Mouse (Mus musculus): Measurements from ENCODE around the gene Gm37240. TPM values are rescaled to one million over a fixed set of nuclear protein-coding genes. Genes with fewer than 3 reads are reported as not detected.

Gm37240 gene
- polyA plus RNA-seq, 1 experiment from 2014 or later = 3.0 TPM

- no peak for DNase-seq (ENCODE audit: low spot score)
- H3K27ac ChIP-seq = peak overlapping the region; percentile 74
- no peaks in the 10 kb centered on the region for H3K36me3 ChIP-seq
- WGBS = 49% methylated on average over 19 of the region's 19 CpGs
- H3K4me3 ChIP-seq = peak overlapping the region; percentile 23; the same call in 1 of the 2 replicates
- peaks cover 37% of the 10 kb centered on the region for H3K4me1 ChIP-seq
- no peaks in the 10 kb centered on the region for H3K9me3 ChIP-seq
- H3K27me3 ChIP-seq (ENCODE audit: insufficient read depth, poor library complexity, severe bottlenecking) = peaks cover 12% of the 10 kb centered on the region; the same call in 1 of the 2 replicates
Observed at GRCm38 (mm10) chr3:85186661-85187076, 700.6 kb downstream of the Gm37240 start.

DNA sequence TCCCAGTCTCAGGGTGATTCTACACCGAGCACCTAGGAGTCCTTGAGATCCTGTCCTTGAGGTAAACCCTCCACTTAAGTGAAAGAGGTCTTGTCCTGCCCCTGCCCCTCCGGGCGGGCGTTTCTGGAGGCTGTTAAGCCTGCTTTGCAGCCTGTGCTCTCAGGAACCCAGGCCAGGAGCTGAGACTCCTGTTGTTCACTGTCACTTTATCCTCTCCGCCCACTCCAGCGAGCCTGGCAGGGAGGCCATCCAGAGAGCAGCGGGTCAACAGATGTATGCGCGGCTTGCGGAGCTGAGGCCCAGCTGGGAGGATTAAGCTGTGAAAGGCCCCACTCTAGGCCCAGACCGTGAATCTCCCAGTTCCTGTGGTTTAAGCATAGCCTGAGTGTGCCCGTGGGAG is 701.5 kb downstream of the Gm37240 start:
- WGBS = 8% methylated on average over 12 of the region's 12 CpGs
- H3K27ac ChIP-seq = peak overlapping the region; percentile 74
- H3K36me3 ChIP-seq = no peaks in the 10 kb centered on the region
- DNase-seq (ENCODE audit: low spot score) = peak; percentile 80
- no peak overlapping the region for H3K4me3 ChIP-seq
- H3K27me3 ChIP-seq (ENCODE audit: insufficient read depth, poor library complexity, severe bottlenecking) = peaks cover 12% of the 10 kb centered on the region; the same call in 1 of the 2 replicates
- no peaks in the 10 kb centered on the region for H3K9me3 ChIP-seq
- H3K4me1 ChIP-seq = peaks cover 37% of the 10 kb centered on the region

DNA sequence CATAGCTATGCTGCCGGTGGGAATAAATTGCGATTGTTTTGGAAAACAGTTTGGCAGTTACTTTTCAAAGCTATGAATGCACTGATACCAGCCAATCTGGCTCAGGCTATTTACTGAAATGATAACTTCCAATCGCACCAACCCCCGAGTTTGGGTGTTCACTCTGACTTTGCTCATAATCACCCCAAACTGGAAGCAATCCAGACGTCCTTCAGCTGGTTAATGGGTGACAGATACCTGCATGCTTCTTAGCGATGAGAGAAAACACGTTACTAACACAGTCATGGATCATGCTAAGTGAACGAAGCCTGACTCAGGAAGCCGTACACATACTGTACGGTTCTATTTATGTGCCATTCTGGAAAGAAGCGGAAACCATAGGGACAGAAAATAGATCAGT is 702.4 kb downstream of the Gm37240 start:
- no peak for DNase-seq (ENCODE audit: low spot score)
- Histone ChIP-seq H3K9me3 (no peaks in the 10 kb centered on the region), H3K4me1 (peaks cover 35% of the 10 kb centered on the region), H3K27ac (no peak overlapping the region), H3K4me3 (no peak overlapping the region), H3K36me3 (no peaks in the 10 kb centered on the region), H3K27me3 (ENCODE audit: insufficient read depth, poor library complexity, severe bottlenecking) (peaks cover 12% of the 10 kb centered on the region; the same call in 1 of the 2 replicates)
- 72% methylated on average over 11 of the region's 11 CpGs for WGBS

DNA sequence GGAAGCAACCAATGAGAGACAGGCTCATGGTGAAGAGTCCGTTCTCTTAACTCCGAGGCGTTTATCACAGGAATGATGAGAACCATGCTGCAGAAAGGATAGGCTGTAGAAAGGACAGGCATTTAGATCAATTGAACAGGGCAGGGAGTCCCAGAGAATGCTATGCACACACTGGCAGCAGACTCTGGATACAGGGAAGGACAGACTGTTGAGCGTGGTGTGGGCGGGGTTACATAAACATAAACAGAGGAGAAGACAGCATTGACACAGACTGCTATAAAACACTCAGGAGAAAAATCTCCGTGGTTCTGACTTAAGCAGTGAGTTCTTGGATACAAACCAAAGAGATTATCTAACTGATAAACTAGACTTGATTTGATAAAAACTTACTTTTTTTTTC is 703.2 kb downstream of the Gm37240 start:
- Histone ChIP-seq H3K36me3 (no peaks in the 10 kb centered on the region), H3K27me3 (ENCODE audit: insufficient read depth, poor library complexity, severe bottlenecking) (peaks cover 12% of the 10 kb centered on the region; the same call in 1 of the 2 replicates), H3K27ac (no peak overlapping the region), H3K9me3 (no peaks in the 10 kb centered on the region), H3K4me1 (peaks cover 35% of the 10 kb centered on the region), H3K4me3 (no peak overlapping the region)
- WGBS = 39% methylated on average over 6 of the region's 6 CpGs
- no peak for DNase-seq (ENCODE audit: low spot score)

- peaks cover 25% of the 10 kb centered on the region for H3K4me1 ChIP-seq
- no peak for DNase-seq (ENCODE audit: low spot score)
- no peak overlapping the region for H3K27ac ChIP-seq
- H3K27me3 ChIP-seq (ENCODE audit: insufficient read depth, poor library complexity, severe bottlenecking) = no peaks in the 10 kb centered on the region
- no peak overlapping the region for H3K4me3 ChIP-seq
- H3K9me3 ChIP-seq = no peaks in the 10 kb centered on the region
- 93% methylated on average over 1 of the region's 1 CpGs for WGBS
- H3K36me3 ChIP-seq = no peaks in the 10 kb centered on the region
Observed at GRCm38 (mm10) chr3:85176736-85177135, 710.6 kb downstream of the Gm37240 start.

- no peaks in the 10 kb centered on the region for H3K9me3 ChIP-seq
- WGBS = 71% methylated on average over 28 of the region's 28 CpGs
- no peaks in the 10 kb centered on the region for H3K36me3 ChIP-seq
- peaks cover 25% of the 10 kb centered on the region for H3K4me1 ChIP-seq
- DNase-seq (ENCODE audit: low spot score) = no peak
- no peaks in the 10 kb centered on the region for H3K27me3 ChIP-seq (ENCODE audit: insufficient read depth, poor library complexity, severe bottlenecking)
- no peak overlapping the region for H3K4me3 ChIP-seq
- H3K27ac ChIP-seq = no peak overlapping the region
Observed at GRCm38 (mm10) chr3:85174542-85175469, 712.5 kb downstream of the Gm37240 start.

- DNase-seq (ENCODE audit: low spot score) = no peak
- WGBS = 61% methylated on average over 6 of the region's 6 CpGs
- Histone ChIP-seq H3K4me3 (no peak overlapping the region), H3K36me3 (no peaks in the 10 kb centered on the region), H3K4me1 (peaks cover 25% of the 10 kb centered on the region), H3K9me3 (no peaks in the 10 kb centered on the region), H3K27me3 (ENCODE audit: insufficient read depth, poor library complexity, severe bottlenecking) (no peaks in the 10 kb centered on the region), H3K27ac (no peak overlapping the region)
Observed at GRCm38 (mm10) chr3:85173441-85174071, 713.8 kb downstream of the Gm37240 start.

DNA sequence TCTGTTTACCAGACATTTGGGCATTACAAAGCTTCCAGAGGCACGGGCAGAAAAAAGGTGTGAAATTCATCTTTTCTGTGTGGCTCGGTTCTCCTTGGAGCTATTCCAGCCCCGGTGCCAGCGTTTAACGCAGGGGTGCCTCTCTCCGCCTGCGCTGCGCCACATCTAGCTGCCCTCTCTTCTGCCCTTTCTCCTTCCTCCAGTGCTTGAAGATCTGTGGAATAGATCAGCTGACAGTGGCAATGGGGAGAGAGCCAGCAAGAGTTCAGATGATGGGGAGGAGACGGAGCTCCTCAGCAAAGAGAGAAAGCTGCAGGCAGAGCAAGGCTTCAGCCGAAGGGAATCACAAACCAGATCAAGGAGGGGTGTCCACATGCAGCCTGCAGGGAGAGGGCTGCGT is 714.8 kb downstream of the Gm37240 start:
- Histone ChIP-seq H3K36me3 (no peaks in the 10 kb centered on the region), H3K4me3 (no peak overlapping the region), H3K9me3 (no peaks in the 10 kb centered on the region), H3K27ac (no peak overlapping the region), H3K4me1 (peaks cover 25% of the 10 kb centered on the region), H3K27me3 (ENCODE audit: insufficient read depth, poor library complexity, severe bottlenecking) (no peaks in the 10 kb centered on the region)
- no peak for DNase-seq (ENCODE audit: low spot score)
- 71% methylated on average over 11 of the region's 11 CpGs for WGBS

DNA sequence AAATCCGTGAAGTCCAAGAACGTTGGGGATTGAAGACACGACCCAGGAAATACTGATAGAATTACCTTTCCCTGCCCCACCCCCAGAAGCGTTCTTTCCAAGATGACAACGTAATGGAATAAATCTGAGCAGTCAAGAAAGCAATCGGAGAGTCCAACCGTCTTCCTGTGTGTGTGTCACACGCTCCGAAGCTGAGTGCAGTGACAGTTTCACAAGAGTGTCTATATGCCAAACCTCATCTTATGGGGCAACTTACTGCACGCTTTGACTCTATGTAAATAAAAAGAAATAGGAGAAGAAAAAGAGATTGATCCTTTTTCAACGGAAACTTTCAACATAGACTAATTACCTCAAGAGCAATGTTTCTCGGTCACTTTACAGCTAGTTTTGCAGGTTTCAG is 715.2 kb downstream of the Gm37240 start:
- Histone ChIP-seq H3K36me3 (no peaks in the 10 kb centered on the region), H3K27me3 (ENCODE audit: insufficient read depth, poor library complexity, severe bottlenecking) (no peaks in the 10 kb centered on the region), H3K27ac (no peak overlapping the region), H3K4me1 (peaks cover 25% of the 10 kb centered on the region), H3K9me3 (no peaks in the 10 kb centered on the region), H3K4me3 (no peak overlapping the region)
- DNase-seq (ENCODE audit: low spot score) = no peak
- 84% methylated on average over 12 of the region's 12 CpGs for WGBS

- DNase-seq (ENCODE audit: low spot score) = no peak
- Histone ChIP-seq H3K4me3 (no peak overlapping the region), H3K4me1 (peaks cover 9% of the 10 kb centered on the region), H3K9me3 (no peaks in the 10 kb centered on the region), H3K27me3 (ENCODE audit: insufficient read depth, poor library complexity, severe bottlenecking) (no peaks in the 10 kb centered on the region), H3K36me3 (no peaks in the 10 kb centered on the region), H3K27ac (no peak overlapping the region)
- WGBS = 88% methylated on average over 2 of the region's 2 CpGs
Observed at GRCm38 (mm10) chr3:85168816-85169215, 718.5 kb downstream of the Gm37240 start.

DNA sequence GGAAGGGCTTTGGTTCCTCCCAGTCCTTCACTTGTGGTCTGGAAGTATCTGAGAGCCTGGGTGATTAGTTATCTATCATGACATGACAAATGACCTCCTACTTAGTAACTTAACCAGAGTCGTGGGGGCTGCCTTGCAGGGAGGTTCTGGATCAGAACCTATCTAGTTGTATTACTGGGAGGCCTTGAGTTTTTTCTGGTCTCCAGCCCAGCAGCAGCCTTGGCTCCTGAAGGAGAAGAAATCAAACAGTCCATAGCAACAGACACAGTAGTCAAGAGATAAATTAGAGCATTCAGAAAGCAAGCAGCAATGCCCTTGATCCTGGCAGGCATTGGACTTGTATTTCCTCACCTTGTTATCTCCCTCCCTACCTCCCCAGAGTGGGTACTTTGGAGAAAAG is 722.4 kb downstream of the Gm37240 start:
- Histone ChIP-seq H3K4me3 (no peak overlapping the region), H3K4me1 (0 out of 2 replicates have a peak, but pooled peaks cover 4% of the 10 kb centered on the region), H3K27ac (no peak overlapping the region), H3K36me3 (no peaks in the 10 kb centered on the region), H3K27me3 (ENCODE audit: insufficient read depth, poor library complexity, severe bottlenecking) (no peaks in the 10 kb centered on the region), H3K9me3 (no peaks in the 10 kb centered on the region)
- no peak for DNase-seq (ENCODE audit: low spot score)
- 21% methylated on average over 1 of the region's 1 CpGs for WGBS

GRCm38 (mm10) chr3:85163396-85163795 is 723.9 kb downstream of the Gm37240 start:
- DNase-seq (ENCODE audit: low spot score) = no peak
- WGBS = 88% methylated on average over 5 of the region's 5 CpGs
- Histone ChIP-seq H3K36me3 (no peaks in the 10 kb centered on the region), H3K27me3 (ENCODE audit: insufficient read depth, poor library complexity, severe bottlenecking) (no peaks in the 10 kb centered on the region), H3K27ac (no peak overlapping the region), H3K9me3 (no peaks in the 10 kb centered on the region), H3K4me1 (0 out of 2 replicates have a peak, but pooled peaks cover 4% of the 10 kb centered on the region), H3K4me3 (no peak overlapping the region)

DNA sequence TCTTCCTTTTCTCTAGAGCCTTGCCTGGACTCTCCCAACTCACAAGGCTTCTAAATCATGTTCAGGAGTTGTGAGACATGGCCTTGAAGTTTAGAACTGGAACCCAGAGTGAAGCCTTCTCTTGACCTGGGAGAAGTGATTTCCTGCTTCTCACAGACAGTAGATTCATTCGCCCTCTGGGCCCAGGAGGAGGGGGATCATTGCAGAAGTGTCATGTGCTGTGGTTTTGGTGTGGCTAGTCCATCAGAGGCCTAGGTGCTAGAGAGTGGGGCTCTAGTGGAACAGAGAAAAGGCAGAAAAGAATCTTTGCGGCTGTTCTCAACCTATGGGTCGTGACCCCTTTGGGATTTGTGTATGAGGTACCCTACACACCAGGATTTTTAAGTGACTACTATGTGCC is 724.9 kb downstream of the Gm37240 start:
- 84% methylated on average over 3 of the region's 3 CpGs for WGBS
- DNase-seq (ENCODE audit: low spot score) = no peak
- Histone ChIP-seq H3K27ac (no peak overlapping the region), H3K27me3 (ENCODE audit: insufficient read depth, poor library complexity, severe bottlenecking) (no peaks in the 10 kb centered on the region), H3K36me3 (no peaks in the 10 kb centered on the region), H3K4me1 (0 out of 2 replicates have a peak, but pooled peaks cover 5% of the 10 kb centered on the region), H3K4me3 (no peak overlapping the region), H3K9me3 (no peaks in the 10 kb centered on the region)
